Mouse (Mus musculus) stomach, embryonic 15.5 days (tissue): ENCODE measurements around the gene Gm17606. TPM values are rescaled to one million over a fixed set of nuclear protein-coding genes. Genes with fewer than 3 reads are reported as not detected.

Experiments used
- ATAC-seq: fragments of 200-750 bp; cut with Nextera tagmentation; 2 replicates; pipeline ENCODE4 v1.8.0; 2017; ENCODE audit warnings: low read depth, moderate number of reproducible peaks, moderate TSS enrichment; ENCODE audit not compliant: insufficient read depth, low FRiP score
- H3K27ac ChIP-seq: fragments of 300-500 bp; sonication (generic); 2 replicates; pipeline ENCODE4 v1.5.1; 2015; ENCODE audit warnings: mild to moderate bottlenecking, inconsistent platforms
- H3K27me3 ChIP-seq: fragments of 300-500 bp; sonication (generic); replicated peaks from 2 replicates; pipeline ENCODE4 v1.6.1; 2015; ENCODE audit warnings: inconsistent platforms
- H3K36me3 ChIP-seq: fragments of 300-500 bp; sonication (generic); 2 replicates; pipeline ENCODE4 v1.6.1; 2015; ENCODE audit warnings: inconsistent platforms
- H3K4me1 ChIP-seq: fragments of 300-500 bp; sonication (generic); 2 replicates; pipeline ENCODE4 v1.6.1; 2015; ENCODE audit warnings: inconsistent platforms
- H3K4me2 ChIP-seq: fragments of 300-500 bp; sonication (generic); 2 replicates; pipeline ENCODE4 v1.6.1; 2015; ENCODE audit warnings: mild to moderate bottlenecking, inconsistent platforms
- H3K4me3 ChIP-seq: fragments of 300-500 bp; sonication (generic); replicated peaks from 2 replicates; pipeline ENCODE4 v1.5.1; 2015; ENCODE audit warnings: inconsistent platforms
- H3K9ac ChIP-seq: fragments of 300-500 bp; sonication (generic); 2 replicates; pipeline ENCODE4 v1.6.1; 2015; ENCODE audit warnings: inconsistent platforms
- H3K9me3 ChIP-seq: fragments of 300-500 bp; sonication (generic); 2 replicates; pipeline ENCODE4 v1.6.1; 2016; ENCODE audit warnings: inconsistent platforms
- WGBS: fragments of 180-500 bp; shearing (Covaris S2); methylation state at CpG from one replicate; pipeline ENCODE4 v1.1.7; 2015; 5-methylcytosine and 5-hydroxymethylcytosine counted together
- polyA plus RNA-seq: library from polyadenylated mRNA; unstranded; fragments of >200 nt; fragmentation: Nextera tagmentation; extraction: Ambion mirVana; gene quantifications from 2 replicates; pipeline ENCODE4 v1.2.1, GENCODE M21; 2015

Gene Gm17606
- polyA plus RNA-seq, 1 experiment from 2014 or later: not detected

- Histone ChIP-seq H3K4me3 (no peak overlapping the region), H3K9me3 (no peaks in the 10 kb centered on the region), H3K36me3 (peaks cover 36% of the 10 kb centered on the region; the same call in 1 of the 2 replicates), H3K9ac (no peak overlapping the region), H3K4me1 (no peaks in the 10 kb centered on the region), H3K4me2 (no peak overlapping the region), H3K27ac (no peak overlapping the region), H3K27me3 (no peaks in the 10 kb centered on the region)
- WGBS: 86% methylated on average over 5 of the region's 5 CpGs
- no peak for ATAC-seq
Observed at GRCm38 (mm10) chr14:54676290-54676689, 35.5 kb downstream of the Gm17606 start.

GRCm38 (mm10) chr14:54678657-54679304 lies 38.0 kb downstream of the Gm17606 start:
- H3K27me3 ChIP-seq: no peaks in the 10 kb centered on the region
- no peak overlapping the region for H3K4me3 ChIP-seq
- ATAC-seq: no peak
- no peak overlapping the region for H3K9ac ChIP-seq
- no peaks in the 10 kb centered on the region for H3K4me1 ChIP-seq
- H3K4me2 ChIP-seq: no peak overlapping the region
- peaks cover 21% of the 10 kb centered on the region; the same call in 1 of the 2 replicates for H3K36me3 ChIP-seq
- H3K9me3 ChIP-seq: no peaks in the 10 kb centered on the region
- no peak overlapping the region for H3K27ac ChIP-seq
- WGBS: 84% methylated on average over 16 of the region's 16 CpGs

- no peak overlapping the region for H3K27ac ChIP-seq
- no peaks in the 10 kb centered on the region for H3K27me3 ChIP-seq
- H3K9ac ChIP-seq: no peak overlapping the region
- no peaks in the 10 kb centered on the region for H3K9me3 ChIP-seq
- no peak for ATAC-seq
- peaks cover 11% of the 10 kb centered on the region; the same call in 1 of the 2 replicates for H3K36me3 ChIP-seq
- H3K4me3 ChIP-seq: no peak overlapping the region
- 0 out of 2 replicates have a peak, but pooled peaks cover 5% of the 10 kb centered on the region for H3K4me1 ChIP-seq
- 82% methylated on average over 3 of the region's 3 CpGs for WGBS
- no peak overlapping the region for H3K4me2 ChIP-seq
Observed at GRCm38 (mm10) chr14:54682396-54682795, 41.6 kb downstream of the Gm17606 start.

- H3K27ac ChIP-seq: peak overlapping the region; percentile 98
- H3K4me3 ChIP-seq: peak overlapping the region; percentile 92
- H3K27me3 ChIP-seq: no peaks in the 10 kb centered on the region
- H3K36me3 ChIP-seq: peaks cover 11% of the 10 kb centered on the region; the same call in 1 of the 2 replicates
- H3K9ac ChIP-seq: peak overlapping the region; percentile 99
- WGBS: 7% methylated on average over 8 of the region's 8 CpGs
- 0 out of 2 replicates have a peak, but pooled peaks cover 10% of the 10 kb centered on the region for H3K4me1 ChIP-seq
- H3K9me3 ChIP-seq: no peaks in the 10 kb centered on the region
- no peak for ATAC-seq
- H3K4me2 ChIP-seq: peak overlapping the region; percentile 68
Observed at GRCm38 (mm10) chr14:54685471-54685870, 44.7 kb downstream of the Gm17606 start.

GRCm38 (mm10) chr14:54686063-54686521 lies 45.3 kb downstream of the Gm17606 start, which contains the start of gene 1700123O20Rik:
1700123O20Rik (plus strand) TSS chr14:54686216.
- H3K27me3 ChIP-seq: no peaks in the 10 kb centered on the region
- H3K9ac ChIP-seq: peak within 1 kb of the TSS; percentile 99
- H3K4me1 ChIP-seq: 0 out of 2 replicates have a peak, but pooled peaks cover 10% of the 10 kb centered on the region
- WGBS: under 1% methylated on average over 40 of the region's 41 CpGs
- peak; percentile 77 for ATAC-seq
- peak within 1 kb of the TSS; percentile 68 for H3K4me2 ChIP-seq
- H3K36me3 ChIP-seq: peaks cover 9% of the 10 kb centered on the region; the same call in 1 of the 2 replicates
- peak within 1 kb of the TSS; percentile 92 for H3K4me3 ChIP-seq
- H3K9me3 ChIP-seq: no peaks in the 10 kb centered on the region
- H3K27ac ChIP-seq: peak within 1 kb of the TSS; percentile 98

GRCm38 (mm10) chr14:54686522-54687143 lies 45.9 kb downstream of the Gm17606 start, which contains the start of gene Acin1:
Acin1 (minus strand) TSS chr14:54686931.
- H3K36me3 ChIP-seq: peaks cover 8% of the 10 kb centered on the region; the same call in 1 of the 2 replicates
- WGBS: 0% methylated on average over 44 of the region's 44 CpGs
- ATAC-seq: peak; percentile 96

GRCm38 (mm10) chr14:54687251-54687650 lies 46.5 kb downstream of the Gm17606 start:
- no peaks in the 10 kb centered on the region for H3K9me3 ChIP-seq
- H3K27ac ChIP-seq: peak overlapping the region; percentile 98
- H3K27me3 ChIP-seq: no peaks in the 10 kb centered on the region
- H3K36me3 ChIP-seq: peaks cover 8% of the 10 kb centered on the region; the same call in 1 of the 2 replicates
- ATAC-seq: no peak
- H3K4me3 ChIP-seq: peak overlapping the region; percentile 92
- H3K4me1 ChIP-seq: 0 out of 2 replicates have a peak, but pooled peaks cover 10% of the 10 kb centered on the region
- H3K4me2 ChIP-seq: peak overlapping the region; percentile 57
- WGBS: 4% methylated on average over 8 of the region's 8 CpGs
- H3K9ac ChIP-seq: peak overlapping the region; percentile 81

More at GRCm38 (mm10) chr14:54686522-54687143, 45.9 kb downstream of the Gm17606 start, which contains the start of gene Acin1:
- Histone ChIP-seq H3K9me3 (no peaks in the 10 kb centered on the region), H3K9ac (peak within 1 kb of the TSS; percentile 99), H3K4me1 (0 out of 2 replicates have a peak, but pooled peaks cover 10% of the 10 kb centered on the region), H3K27ac (peak within 1 kb of the TSS; percentile 98), H3K4me2 (peak within 1 kb of the TSS; percentile 68), H3K27me3 (no peaks in the 10 kb centered on the region), H3K4me3 (peak within 1 kb of the TSS; percentile 92)

GRCm38 (mm10) chr14:54695042-54695441 lies 54.3 kb downstream of the Gm17606 start:
- 59% methylated on average over 6 of the region's 6 CpGs for WGBS
- Histone ChIP-seq H3K9me3 (no peaks in the 10 kb centered on the region), H3K4me2 (no peak overlapping the region), H3K4me1 (no peaks in the 10 kb centered on the region), H3K27me3 (no peaks in the 10 kb centered on the region), H3K4me3 (no peak overlapping the region), H3K27ac (no peak overlapping the region), H3K36me3 (peaks cover 11% of the 10 kb centered on the region; the same call in 1 of the 2 replicates), H3K9ac (no peak overlapping the region)
- ATAC-seq: no peak

- H3K27me3 ChIP-seq: no peaks in the 10 kb centered on the region
- H3K9ac ChIP-seq: no peak overlapping the region
- H3K4me3 ChIP-seq: no peak overlapping the region
- H3K4me2 ChIP-seq: no peak overlapping the region
- no peaks in the 10 kb centered on the region for H3K9me3 ChIP-seq
- ATAC-seq: no peak
- 73% methylated on average over 4 of the region's 4 CpGs for WGBS
- no peak overlapping the region for H3K27ac ChIP-seq
- H3K36me3 ChIP-seq: 0 out of 2 replicates have a peak, but pooled peaks cover 7% of the 10 kb centered on the region
- no peaks in the 10 kb centered on the region for H3K4me1 ChIP-seq
Observed at GRCm38 (mm10) chr14:54696752-54697151, 56.0 kb downstream of the Gm17606 start.
